Mouse (Mus musculus): ENCODE data around the gene Fignl1.

The Fignl1 gene

DNA sequence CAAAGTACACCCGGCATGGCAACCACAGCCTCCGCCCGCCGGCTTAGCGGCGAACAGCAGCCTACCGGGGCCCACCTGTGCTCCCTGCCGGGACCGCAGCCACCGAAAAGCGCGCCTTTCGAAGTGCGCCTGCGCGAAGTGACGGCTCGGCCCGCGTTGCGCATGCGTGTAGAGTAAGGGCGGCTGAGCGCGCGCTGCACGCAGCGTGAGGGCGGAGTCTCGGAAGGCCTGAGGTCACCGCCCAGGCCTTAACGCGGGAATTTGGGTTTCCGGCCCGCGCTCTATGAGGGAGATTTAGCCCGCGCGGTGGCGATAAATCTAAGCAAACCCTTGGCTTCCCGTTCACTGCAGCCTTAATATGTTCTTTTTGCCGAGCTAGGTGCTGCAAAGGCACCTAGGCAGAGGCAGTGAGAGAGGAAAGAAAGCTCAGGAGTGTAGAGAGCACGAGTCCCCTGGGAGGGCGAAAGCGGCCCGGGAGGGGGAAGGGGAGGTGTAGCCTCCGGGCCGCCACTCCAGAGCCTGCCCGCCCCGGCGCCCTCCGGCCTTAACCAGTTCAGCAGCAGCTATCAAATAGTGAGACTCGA, at the start of gene Fignl1:
TSS of gene Fignl1 (minus strand) at position 143 of the 584 bp plus-strand sequence.
- in situ Hi-C loops (cut with MboI, MseI), result no loop called here

DNA sequence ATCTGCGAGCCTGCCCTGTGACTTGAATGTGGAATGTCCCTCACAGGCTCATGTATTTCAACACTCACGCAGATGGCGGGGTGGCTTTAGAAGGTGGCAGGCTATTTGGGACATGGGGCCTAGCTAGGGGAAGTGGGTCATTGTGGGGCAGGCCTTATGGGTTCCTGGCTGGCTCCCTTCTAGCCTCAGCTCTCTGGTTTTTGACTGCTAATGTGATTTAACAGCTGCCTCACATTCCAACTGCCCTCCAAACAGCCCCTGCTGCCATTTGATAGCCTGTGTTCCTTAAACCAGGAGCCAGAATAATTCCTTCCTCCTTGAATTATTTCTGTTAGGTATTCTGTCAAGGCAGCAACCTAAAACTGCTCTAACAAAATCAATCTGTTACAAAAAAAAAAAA, 48.2 kb upstream of the Fignl1 start:
- in situ Hi-C loops (cut with MboI, MseI), result no loop called here

DNA sequence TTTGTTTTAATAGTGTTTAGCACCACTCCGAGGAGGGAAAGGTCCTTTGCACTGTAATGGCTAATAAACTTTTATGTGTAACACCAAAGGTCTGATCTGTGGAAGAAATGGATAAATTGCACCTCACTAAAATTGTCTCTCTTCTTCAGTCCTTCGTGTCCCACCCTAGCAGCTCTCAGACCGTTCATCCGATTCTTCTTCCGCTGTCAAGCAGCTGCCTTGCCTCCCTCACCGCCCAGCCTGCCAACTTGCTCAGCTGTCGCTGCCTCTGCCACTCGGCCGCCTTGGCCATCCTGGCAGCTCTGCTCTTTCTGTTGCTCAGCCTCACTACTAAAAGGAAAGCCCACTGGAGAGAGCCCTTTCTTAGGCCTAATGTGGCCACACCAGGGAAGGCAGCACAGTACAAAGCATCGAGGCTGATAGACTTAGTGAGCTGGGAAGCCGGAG, 46.9 kb upstream of the Fignl1 start:
- in situ Hi-C loops (cut with MboI, MseI), result no loop called here

DNA sequence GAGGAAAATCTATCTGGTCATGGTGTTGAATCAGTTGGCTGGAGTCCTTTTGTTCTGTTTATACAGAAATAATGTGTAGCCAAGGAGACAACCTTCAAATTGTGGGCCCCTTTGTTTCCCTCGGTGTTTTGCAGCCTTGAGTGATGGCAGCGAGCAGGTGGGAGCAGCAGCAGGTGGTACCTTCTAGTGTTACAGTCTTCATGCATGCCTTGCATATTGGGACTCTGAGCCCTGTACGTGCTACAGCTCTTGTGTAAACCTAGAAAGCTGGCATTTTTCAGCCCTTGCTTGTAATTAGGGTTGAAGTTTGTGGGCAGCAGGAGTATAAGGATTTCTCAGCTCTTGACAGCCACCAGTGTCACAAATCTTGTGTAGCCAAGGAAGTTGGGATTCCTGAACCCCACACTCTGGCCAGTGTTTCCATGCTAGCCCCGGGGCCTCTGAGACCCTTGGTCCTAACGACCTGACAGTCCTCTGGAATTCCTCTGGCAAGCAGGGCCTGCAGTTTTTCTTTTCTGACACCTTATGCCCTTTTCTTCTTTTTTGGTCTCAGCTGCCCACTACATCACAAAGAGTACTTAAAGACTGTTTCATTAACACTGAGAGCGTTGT, 46.4 kb upstream of the Fignl1 start:
- in situ Hi-C loops (cut with MboI, MseI), result no loop called here

DNA sequence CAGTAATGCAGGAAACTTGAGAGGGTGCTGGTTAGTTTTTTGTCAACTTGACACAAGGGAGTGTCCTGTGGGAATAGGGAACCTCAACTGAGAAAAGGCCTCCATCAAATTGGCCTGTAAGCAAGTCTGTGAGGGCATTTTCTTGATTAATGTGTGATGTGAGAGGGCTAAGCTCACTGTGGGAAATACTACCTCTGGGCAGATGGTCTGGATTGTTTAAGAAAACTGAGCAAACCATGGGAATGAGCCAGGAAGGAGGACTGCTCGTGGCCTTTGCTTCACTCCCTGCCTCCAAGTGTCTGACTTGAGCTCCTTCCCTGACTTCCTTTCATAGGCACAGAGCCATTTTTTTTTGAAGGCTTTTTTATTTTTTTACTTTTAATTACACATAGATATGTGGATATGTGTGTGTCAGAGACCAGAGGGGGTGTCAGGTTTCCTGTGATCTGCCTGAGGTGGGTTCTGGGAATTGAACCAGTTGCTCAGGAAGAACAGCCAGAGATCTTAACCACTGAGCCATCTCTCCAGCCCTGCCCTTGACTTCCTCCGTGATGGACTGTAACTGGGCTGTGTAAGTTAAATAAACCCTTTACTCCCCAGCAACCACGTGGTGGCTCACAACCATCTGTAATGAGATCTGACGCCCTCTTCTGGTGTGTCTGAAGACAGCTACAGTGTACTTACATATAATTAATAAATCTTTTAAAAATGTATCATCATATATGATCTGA, 45.1 kb upstream of the Fignl1 start:
- in situ Hi-C loops (cut with MboI, MseI), result no loop called here

DNA sequence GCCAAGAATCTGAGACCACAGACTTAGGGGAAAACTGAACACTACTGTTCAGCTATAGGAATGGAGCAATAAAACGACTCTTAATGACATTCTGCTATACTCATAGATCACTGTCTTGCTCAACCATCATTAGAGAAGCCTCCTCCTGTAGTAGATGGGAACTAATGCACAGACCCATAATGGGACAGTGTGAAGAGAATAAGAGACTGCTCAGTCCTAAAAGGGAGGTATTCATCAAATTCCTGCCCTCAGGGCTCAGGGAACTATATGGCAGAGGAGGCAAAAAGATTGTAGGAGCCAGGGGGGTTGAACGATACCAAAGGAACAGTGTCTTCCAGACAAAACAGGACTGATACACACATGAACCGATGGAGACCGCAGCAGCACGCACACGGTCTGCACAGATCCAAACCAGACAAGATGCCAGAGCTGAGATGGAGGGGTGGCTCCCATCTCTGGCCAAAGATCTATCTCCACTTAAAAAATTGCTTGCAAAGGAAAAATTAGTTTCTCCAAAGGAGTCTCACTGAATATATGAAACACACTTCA, 43.3 kb upstream of the Fignl1 start:
- in situ Hi-C loops (cut with MboI, MseI), result no loop called here

DNA sequence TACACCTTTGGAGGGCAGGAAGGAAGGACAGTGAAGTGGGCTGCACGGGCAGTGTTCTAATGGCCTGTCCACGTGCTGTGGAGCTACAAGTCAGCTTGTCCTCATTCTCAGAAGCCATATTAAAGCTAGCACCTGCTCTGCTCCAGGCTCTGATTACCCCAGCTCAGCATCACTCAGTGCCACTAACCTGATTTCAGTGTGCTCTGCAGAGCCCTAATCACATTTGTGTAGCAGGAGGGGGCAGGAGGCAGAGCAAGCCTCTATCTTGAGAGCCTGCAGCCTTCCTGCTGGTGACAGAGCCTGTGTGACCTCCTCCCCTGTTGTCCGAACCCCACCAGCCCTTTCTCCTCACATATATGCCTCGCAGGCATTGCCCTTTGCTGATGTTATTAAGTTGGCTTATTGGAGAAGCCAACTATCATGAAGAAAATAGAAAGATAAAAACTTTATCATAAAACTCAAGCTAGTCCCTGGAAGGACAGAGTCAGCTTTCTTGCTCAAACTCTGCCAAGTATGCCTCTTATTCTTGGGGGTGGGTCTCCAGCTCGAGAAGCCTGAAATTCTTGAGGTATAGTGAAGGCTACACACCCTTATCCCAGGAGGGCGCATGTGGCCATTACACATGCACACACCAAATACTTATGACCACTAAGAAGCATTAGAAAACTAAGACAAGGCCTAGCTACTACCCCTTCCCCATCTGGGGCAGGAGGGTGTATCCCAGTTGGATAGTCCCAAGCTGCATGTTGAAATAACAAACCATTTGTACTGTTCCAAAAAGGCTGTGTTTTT, 41.9 kb upstream of the Fignl1 start:
- in situ Hi-C loops (cut with MboI, MseI), result no loop called here

DNA sequence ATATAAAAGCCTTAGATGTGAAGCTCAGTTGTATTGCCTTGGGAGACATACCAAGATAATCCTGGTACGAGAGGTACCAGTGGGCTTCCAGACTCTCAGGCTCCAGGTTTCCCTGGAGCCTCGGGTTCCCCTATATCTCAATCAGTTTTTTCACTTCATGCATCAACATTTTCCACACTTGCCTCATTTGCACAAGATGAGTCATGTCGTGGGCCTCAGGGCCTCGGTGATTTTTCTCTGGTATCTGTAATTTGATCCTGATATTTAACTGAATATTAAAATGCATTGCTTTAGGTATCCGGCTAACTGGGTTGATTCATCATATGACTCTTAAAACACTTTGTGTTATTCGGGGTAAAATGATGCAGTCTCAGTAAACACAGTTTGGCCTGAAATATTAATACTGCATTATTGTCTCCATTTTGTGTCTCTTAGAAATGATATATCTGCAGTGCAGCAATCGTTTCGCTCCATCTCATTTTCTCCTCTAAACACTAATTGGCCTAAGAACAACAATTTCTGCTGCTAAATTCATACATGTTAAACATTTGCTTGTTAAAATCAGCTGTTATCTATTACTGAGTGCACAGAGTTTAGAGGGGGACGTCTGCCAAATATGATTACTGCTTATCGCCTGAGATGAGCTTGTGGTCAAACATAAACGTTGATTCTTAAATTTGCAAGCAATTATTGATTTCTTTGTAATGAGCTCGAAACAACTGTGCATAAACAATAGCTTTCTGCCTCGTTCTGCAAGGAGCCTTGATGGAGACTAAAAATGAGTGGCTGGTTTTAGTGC, 41.0 kb upstream of the Fignl1 start:
- in situ Hi-C loops (cut with MboI, MseI), result no loop called here

DNA sequence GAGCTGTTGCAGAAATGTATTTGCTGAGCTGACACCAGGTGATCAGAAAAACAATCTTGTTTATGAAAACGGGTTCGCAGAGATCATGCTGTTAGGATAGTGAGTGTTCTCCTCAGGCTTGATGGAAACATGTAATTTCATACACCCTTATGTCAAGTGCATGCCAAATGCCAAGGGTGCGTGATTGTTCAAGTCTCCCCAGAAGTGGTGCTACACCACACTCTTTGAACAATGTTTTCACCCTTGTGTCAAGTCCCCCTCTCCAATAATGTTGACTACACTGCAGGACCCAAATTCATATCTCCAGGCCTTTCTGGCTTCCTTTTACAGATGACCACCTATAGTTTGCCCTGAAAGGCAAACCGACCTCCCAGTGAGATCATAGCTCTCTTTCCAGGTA, 39.7 kb upstream of the Fignl1 start:
- in situ Hi-C loops (cut with MboI, MseI), result no loop called here

DNA sequence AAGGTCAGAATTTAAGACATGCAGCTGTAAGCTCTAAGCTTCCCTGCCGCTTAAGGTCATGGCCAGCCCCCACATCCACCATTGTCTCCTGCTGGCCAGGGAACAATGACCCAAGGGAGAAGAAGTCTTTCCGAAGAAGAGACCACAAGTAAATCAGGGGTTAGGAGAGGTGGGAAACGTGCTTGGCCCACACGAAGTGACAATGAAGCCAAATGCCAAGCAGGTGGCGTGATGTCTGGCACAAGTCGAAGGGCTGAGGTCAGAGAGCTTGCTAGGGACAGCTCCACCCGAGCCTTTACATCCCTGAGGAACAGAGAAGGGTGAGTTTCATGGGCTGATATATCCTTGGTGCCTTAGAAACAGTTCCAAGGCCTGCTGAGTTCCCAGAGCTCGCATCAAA, 36.3 kb upstream of the Fignl1 start:
- in situ Hi-C loops (cut with MboI, MseI), result no loop called here

DNA sequence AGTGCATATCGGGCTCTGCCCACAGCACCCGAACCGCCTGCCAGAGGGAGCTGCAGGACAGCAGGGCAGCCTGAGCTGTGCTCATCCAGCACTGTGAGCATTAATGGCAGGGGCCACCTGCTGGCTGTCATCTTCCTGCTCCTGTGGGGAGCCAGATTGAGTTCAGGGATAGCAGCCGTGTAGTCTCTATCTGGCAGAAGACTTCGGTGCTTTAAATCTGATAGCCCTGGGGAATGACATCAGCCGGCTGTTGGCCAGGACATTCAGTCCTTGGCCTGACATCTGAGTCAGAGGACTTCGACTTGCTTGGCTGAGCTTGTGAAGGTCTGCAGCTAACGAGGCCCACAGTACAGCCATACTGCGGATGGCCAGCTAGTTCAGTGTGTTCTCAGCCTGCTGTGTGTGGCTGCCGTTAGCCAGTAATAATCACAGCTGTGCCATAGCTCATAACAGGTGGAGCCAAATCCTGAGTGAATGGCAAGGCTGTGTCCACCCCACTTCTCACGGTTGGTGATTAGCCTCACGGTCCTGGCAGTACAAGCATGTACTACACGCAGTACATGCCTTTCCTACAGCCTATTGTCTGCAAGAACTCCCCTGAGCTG, 35.7 kb upstream of the Fignl1 start:
- in situ Hi-C loops (cut with MboI, MseI), result no loop called here

DNA sequence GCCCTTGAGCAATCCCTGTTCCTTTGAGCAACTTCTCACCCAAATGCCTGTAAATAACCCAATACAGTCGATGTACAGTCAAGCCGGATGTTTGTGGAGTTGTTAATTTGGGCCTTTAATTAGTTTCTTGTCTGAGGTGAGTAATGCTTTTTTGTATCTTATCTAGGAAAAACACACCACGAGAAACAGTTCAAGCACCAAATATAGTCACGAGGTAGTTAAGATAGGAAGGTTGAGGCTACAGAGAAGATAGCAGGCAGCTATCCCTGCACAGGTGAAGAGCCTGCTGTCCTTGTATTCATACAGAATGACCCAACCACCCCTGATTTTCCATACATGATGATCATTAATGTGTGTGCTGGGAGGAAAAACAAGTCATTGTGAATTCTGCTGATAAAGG, 32.8 kb upstream of the Fignl1 start:
- in situ Hi-C loops (cut with MboI, MseI), result no loop called here

DNA sequence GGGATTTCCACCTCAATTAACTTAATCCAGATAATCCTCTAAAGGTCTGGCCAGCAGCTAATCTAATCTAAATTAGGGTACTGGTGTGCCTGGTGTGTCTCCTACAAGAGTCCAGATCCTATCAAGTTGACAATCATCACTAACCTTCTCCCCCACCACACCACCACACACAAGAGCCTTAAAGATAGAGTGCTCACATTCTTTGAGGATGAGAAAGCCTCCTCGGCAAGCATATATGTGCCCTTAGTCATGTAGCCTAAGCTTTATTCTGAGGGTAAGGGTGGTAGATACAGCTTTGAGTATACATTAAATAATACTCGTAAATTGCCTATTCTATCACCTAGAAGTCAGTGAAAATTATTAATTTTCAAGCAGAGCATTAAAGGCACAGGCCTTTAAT, 32.0 kb upstream of the Fignl1 start:
- in situ Hi-C loops (cut with MboI, MseI), result no loop called here

DNA sequence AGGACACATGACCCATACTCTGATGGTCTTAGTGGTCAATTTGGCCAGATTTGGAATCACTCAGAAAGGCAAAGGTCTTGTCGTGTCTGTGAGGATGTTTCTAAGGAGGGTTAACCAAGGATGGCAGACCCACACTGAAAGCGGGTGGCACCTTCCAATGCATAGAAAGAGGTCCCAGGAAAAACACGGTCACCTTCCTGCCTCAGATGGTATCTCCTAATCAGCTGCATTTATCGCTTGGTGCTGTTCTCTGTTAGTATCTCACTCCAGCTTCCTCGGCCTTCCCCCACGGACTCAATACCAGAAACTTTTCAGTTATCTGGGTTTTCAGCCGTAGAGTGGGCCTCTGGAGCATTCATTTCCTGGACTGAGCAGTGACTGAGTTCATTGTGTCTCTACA, 31.1 kb upstream of the Fignl1 start:
- in situ Hi-C loops (cut with MboI, MseI), result no loop called here

DNA sequence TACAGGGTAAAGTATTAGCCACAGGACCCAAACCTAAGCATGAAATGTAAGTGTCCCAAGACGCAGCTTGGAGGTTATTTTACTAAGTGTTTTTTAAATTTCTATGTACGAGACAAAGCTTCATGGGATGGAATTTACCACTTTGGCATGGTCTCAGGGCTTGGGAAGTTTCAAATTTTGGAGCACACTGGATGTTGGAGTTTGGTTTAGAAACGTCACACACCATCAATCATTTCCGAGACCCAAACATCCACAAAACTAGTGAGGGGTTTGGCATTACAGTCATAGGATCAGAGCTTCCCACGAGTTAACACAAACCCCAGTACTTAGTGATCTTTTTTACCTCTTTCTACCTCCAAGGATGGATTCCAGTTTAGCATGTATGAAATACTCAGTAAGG, 28.6 kb upstream of the Fignl1 start:
- in situ Hi-C loops (cut with MboI, MseI), result no loop called here

DNA sequence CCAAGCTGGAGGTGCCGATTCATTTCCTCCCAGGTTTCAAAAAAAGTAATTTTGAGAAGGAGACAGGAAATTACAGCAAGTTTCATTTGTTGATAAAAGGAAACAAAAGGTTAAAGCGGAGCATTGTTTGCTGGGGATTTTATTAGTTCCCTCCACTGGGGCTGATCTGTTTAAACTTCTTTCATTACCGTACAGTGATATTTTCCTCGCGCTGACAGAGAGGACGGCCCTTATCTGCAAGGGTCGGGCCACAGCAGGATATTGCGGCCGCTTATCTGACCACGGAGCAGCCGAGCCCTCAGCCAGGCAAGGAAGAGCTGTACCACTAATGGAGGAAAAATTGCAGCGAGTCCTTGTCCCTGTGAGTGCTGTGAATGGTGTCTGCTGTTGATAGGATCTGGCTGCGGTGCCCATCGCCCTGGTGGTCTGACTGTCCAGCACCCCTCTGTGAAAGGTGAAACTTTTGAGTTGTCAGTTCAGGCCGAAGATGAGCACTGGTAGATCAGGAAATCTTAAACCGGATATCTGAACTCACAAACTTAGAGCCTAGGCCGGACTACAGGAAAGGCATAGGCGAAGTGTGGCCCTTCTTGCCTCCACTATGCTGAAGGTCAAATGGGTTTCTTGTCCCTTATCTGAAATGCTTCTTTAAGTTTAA, 28.1 kb upstream of the Fignl1 start:
- in situ Hi-C loops (cut with MboI, MseI), result no loop called here

DNA sequence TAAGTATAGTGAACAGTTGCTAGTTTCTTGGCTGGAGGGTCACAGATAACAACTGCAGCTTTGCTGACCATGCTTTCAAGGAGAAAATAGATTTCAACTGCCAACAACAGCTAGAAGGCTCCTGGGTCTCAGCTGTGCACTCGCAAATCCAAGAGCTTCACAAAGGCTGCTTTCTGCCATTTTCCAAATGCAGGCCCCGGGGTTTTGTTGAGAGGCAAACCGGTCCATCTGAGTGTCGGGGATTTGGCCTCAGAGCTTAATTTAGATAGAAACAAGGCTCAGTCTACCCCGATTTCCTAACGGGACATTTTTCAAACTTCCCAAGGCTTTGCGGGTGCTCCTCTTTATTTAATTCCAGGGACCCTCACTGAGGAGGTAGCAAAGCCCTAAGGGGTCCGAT, 27.5 kb upstream of the Fignl1 start:
- in situ Hi-C loops (cut with MboI, MseI), result no loop called here

DNA sequence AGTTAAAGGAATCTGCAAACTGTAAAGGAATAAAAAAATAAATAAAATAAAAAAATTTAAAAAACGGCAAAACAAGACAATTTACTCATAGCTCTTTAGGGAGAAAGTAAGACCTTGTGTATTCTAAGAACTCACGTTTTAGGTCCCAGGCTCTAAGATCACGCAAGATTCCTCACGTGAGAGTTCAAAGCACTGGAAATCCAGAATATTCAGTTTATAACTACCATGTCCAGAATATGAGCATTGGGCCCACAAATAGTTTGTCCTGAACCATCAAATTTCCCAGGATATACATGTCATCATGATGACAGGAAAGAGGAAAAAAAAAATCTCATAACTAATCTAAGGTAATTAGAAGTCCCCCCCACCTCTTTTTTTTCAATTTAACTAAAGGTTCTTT, 27.0 kb upstream of the Fignl1 start:
- in situ Hi-C loops (cut with MboI, MseI), result no loop called here

DNA sequence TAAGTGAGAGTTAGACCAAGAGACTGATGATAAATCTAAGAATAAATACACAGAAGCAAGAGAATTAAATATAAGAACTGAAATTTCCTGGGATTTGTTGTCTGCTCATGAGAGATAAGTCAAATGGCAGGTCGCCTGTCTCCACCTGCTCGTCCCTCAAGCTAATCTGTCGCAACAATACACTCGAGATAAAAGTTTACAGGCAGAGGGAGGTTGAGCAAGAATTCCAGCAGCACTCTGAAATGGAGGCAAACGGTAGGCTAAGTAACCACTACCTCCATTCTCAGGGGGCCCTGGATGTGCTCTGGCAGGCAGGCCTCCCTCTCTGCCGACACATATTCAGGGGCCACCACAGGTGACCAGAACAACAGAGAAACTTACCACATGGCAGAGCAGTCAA, 26.6 kb upstream of the Fignl1 start:
- in situ Hi-C loops (cut with MboI, MseI), result no loop called here

DNA sequence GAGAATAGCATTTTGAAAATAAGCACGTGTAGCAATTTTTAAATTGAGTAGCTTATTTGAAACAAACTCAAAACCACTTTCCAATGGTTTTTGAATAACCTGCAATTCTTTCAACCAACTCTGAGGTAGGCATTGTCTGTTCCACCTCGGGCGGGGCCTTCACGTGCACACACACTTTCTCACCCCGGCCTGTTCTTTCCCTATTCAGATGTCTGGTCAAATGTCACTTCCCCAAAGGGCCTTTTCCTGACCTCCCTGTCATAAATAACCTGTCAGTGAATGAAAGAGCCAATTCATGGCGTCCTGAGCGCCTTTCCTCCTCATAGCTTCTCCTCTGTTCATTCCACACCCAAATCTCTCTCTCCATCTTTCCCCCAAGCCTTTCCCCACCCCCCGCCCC, 24.3 kb upstream of the Fignl1 start:
- in situ Hi-C loops (cut with MboI, MseI), result no loop called here

DNA sequence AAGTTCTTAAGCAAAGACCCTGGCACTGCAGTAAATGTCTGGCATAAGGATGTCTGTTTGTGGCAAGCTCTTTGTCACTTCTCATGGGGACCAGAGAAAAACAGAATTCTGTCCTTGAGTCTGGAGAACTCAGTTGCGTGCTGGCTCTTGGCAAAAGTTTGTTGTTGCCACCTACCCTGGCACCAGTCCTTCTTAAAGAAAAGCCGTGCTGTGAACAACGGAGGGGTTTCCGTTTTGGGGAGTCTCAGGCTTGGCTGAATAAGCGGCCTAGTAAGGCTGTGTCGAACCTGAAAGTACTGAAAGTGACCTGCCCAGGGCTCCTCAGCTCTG, 24.0 kb upstream of the Fignl1 start:
- in situ Hi-C loops (cut with MboI, MseI), result no loop called here

Data from regulatory T cell (primary cell).